Comparison of ENCODE assay signal across 8 mouse cellular contexts in genomic region chr1:88357458-88358090, GRCm38 (mm10). TPM values are rescaled to one million over a fixed set of nuclear protein-coding genes. Genes with fewer than 3 reads are reported as not detected.
A peak's percentile ranks its signal among the peaks of the same experiment; 100 is the strongest.
DNase-seq lines count a peak whose midpoint lies in the region; ATAC-seq and TF ChIP-seq lines count a peak whose summit lies in the region.

No protein-coding gene starts in this region.

- TF ChIP-seq POLR2A in brain, embryonic 14.5 days (IDR thresholded peaks at IDR 0.05; ENCODE audit: borderline replicate concordance, extremely low read depth, insufficient read depth, insufficient read length, poor library complexity, severe bottlenecking) = no peak

- peak; percentile 24 to 84 for DNase-seq in adrenal gland, adult (ENCODE audit: inconsistent age in 2 of 2, low spot score in 1 of 2)
- no peak for DNase-seq in adrenal gland, postnatal 4 days (ENCODE audit: low spot score in 2 of 2)
- DNase-seq in brain, embryonic 14.5 days (ENCODE audit: low read depth) = peak; percentile 95
- DNase-seq in layer of hippocampus, adult 9-11 months = peak; percentile 49
- DNase-seq in lung, postnatal 0 days (ENCODE audit: low spot score) = peak; percentile 80
- peak; percentile 67 for DNase-seq in right cerebral cortex, postnatal 14 days

- H3K27me3 ChIP-seq in hindbrain, embryonic 13.5 days = no peaks in the 10 kb centered on the region
- H3K27me3 ChIP-seq in lung, postnatal 0 days (replicated peaks; ENCODE audit: insufficient read depth, low read length) = no peaks in the 10 kb centered on the region

- TF ChIP-seq EP300 in lung, postnatal 0 days (IDR thresholded peaks at IDR 0.05) = no peak

- no peaks in the 10 kb centered on the region for H3K36me3 ChIP-seq in hindbrain, embryonic 13.5 days
- no peaks in the 10 kb centered on the region for H3K36me3 ChIP-seq in lung, postnatal 0 days (ENCODE audit: insufficient read depth, low read length)

- H3K9me3 ChIP-seq in hindbrain, embryonic 13.5 days = no peaks in the 10 kb centered on the region
- no peaks in the 10 kb centered on the region for H3K9me3 ChIP-seq in lung, postnatal 0 days (ENCODE audit: low read length)

- TF ChIP-seq CTCF in brain, embryonic 14.5 days (IDR thresholded peaks at IDR 0.05; ENCODE audit: borderline replicate concordance, extremely low read depth, insufficient read depth, insufficient read length) = peak; percentile 91
- TF ChIP-seq CTCF in lung, postnatal 0 days (IDR thresholded peaks at IDR 0.05) = peak; percentile 82

- no peak overlapping the region for H3K4me3 ChIP-seq in hindbrain, embryonic 13.5 days
- no peak overlapping the region for H3K4me3 ChIP-seq in lung, postnatal 0 days (ENCODE audit: low read depth, low read length)

- no peak overlapping the region; the same call in 1 of the 2 replicates for H3K9ac ChIP-seq in hindbrain, embryonic 13.5 days
- H3K9ac ChIP-seq in lung, postnatal 0 days (replicated peaks; ENCODE audit: low read depth) = no peak overlapping the region

- no peak overlapping the region for H3K27ac ChIP-seq in hindbrain, embryonic 13.5 days
- no peak overlapping the region for H3K27ac ChIP-seq in lung, postnatal 0 days (ENCODE audit: low read length)

- H3K4me2 ChIP-seq in hindbrain, embryonic 13.5 days = no peak overlapping the region
- no peak overlapping the region for H3K4me2 ChIP-seq in lung, postnatal 0 days (replicated peaks; ENCODE audit: low read depth, low read length)

- peaks cover 4% of the 10 kb centered on the region; the same call in 1 of the 2 replicates for H3K4me1 ChIP-seq in hindbrain, embryonic 13.5 days (replicated peaks)
- no peaks in the 10 kb centered on the region for H3K4me1 ChIP-seq in lung, postnatal 0 days (ENCODE audit: insufficient read depth, low read depth, low read length)

- WGBS in hindbrain, embryonic 13.5 days = 59% methylated on average over 6 of the region's 6 CpGs
- 52% methylated on average over 6 of the region's 6 CpGs for WGBS in lung, postnatal 0 days

- peak; percentile 66; the same call in 1 of the 2 replicates for ATAC-seq in erythroid progenitor cell, adult 5-6 weeks (replicated peaks; ENCODE audit: low FRiP score, poor library complexity, severe bottlenecking)
- peak; percentile 83 for ATAC-seq in hindbrain, embryonic 13.5 days (ENCODE audit: low FRiP score)
- peak; percentile 65 for ATAC-seq in lung, postnatal 0 days

RNA-seq across cellular contexts. Expression of gene Spp2, which starts 49.2 kb away (rescaled TPM):
- 10 to 100 TPM; 42.2 to 83.6 TPM for total RNA-seq in adrenal gland, postnatal 4 days (2021)
- 0.42 and 0.54 TPM in 2 replicates for polyA plus RNA-seq in brain, embryonic 14.5 days (2012; rRNA removed)
- total RNA-seq in erythroid progenitor cell, adult 5-6 weeks (2015; ENCODE audit: low replicate concordance) = not detected in 2 replicates
- not detected in 2 replicates for total RNA-seq in erythroid progenitor cell, adult 5-6 weeks (2017; ENCODE audit: low replicate concordance)
- 0.39 TPM in 1 of 2 replicates, not detected in the other for polyA plus RNA-seq in hindbrain, embryonic 13.5 days (2015; fragmentation: Nextera tagmentation; extraction: Ambion mirVana)
- not detected in 2 replicates for polyA plus RNA-seq in lung, postnatal 0 days (2015; fragmentation: Nextera tagmentation; extraction: Ambion mirVana)

Comparison
In these comparisons a context has a peak if more than half of its experiments do, and no peak if none do; other contexts are left out.
1. DNase-seq: peak in adrenal gland, adult (2 of 2), brain, embryonic 14.5 days (single experiment), layer of hippocampus, adult 9-11 months (single experiment), lung, postnatal 0 days (single experiment) and right cerebral cortex, postnatal 14 days (single experiment); none in adrenal gland, postnatal 4 days (0 of 2).
2. Peak in every context shown above with its lines, with median percentiles within 50 percentile points of each other: ATAC-seq.